Mouse (Mus musculus): ENCODE data around the gene Vangl1. TPM values are rescaled to one million over a fixed set of nuclear protein-coding genes. Genes with fewer than 3 reads are reported as not detected.
"Not testable (repeated sequence)": the region's sequence is repeated elsewhere in the genome, so short reads cannot be mapped to it uniquely, and the experiment has no call there.

Vangl1 gene
- polyA plus RNA-seq, 1 experiment from 2014 or later = 19.2 TPM

DNA sequence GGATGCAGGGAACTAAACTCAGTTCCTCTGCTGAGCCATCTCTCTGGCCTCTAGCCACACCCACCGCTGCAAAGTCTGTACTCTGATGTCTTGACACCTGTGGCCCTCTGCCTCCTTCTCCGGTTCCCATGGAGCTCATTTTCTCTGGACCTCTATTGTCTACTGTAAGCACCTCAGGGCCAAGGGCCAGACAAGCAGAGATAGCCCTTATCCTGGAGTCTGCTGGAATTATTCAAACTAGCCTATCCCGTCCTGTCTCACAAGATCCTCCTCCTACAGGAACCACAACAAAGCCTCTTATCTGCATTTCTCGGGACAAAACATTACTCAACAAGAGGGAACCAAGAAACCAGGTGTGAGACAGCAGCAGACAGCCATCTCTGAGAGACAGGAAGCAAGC lies 9.8 kb upstream of the Vangl1 start:
- no peak for ATAC-seq (ENCODE audit: insufficient number of reproducible peaks, low FRiP score, low TSS enrichment, low read depth)
- Histone ChIP-seq H3K4me3 (replicated peaks) (no peak overlapping the region), H3K4me2 (replicated peaks) (no peak overlapping the region), H3K27ac (replicated peaks) (no peak overlapping the region), H3K4me1 (no peaks in the 10 kb centered on the region), H3K36me3 (no peaks in the 10 kb centered on the region), H3K9ac (no peak overlapping the region), H3K9me3 (replicated peaks) (no peaks in the 10 kb centered on the region), H3K27me3 (no peaks in the 10 kb centered on the region)
- WGBS = 55% methylated on average over 4 of the region's 4 CpGs

DNA sequence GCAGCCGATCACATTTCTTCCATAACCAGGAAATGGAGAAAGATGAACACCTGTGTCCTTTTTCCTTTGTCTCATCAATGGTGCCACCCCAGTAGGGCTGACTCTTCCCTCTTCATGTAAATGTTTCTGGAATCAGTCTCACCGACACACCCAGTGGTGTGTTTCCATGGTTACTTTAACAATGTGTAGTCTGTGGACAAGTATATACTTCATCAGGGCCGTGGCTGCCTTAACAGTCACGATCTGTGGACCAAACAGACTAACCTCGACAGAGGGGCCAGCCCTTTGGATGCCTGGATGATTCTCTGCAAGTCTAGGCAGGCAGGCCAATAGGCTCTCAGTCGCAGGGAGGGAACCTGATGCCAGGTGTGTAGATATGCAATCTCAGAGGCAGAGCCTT lies 8.4 kb upstream of the Vangl1 start:
- Histone ChIP-seq H3K4me3 (replicated peaks) (no peak overlapping the region), H3K9me3 (replicated peaks) (no peaks in the 10 kb centered on the region), H3K36me3 (no peaks in the 10 kb centered on the region), H3K9ac (no peak overlapping the region), H3K27ac (replicated peaks) (no peak overlapping the region), H3K4me2 (replicated peaks) (no peak overlapping the region), H3K27me3 (no peaks in the 10 kb centered on the region), H3K4me1 (no peaks in the 10 kb centered on the region)
- ATAC-seq (ENCODE audit: insufficient number of reproducible peaks, low FRiP score, low TSS enrichment, low read depth) = no peak
- WGBS = 54% methylated on average over 6 of the region's 6 CpGs

DNA sequence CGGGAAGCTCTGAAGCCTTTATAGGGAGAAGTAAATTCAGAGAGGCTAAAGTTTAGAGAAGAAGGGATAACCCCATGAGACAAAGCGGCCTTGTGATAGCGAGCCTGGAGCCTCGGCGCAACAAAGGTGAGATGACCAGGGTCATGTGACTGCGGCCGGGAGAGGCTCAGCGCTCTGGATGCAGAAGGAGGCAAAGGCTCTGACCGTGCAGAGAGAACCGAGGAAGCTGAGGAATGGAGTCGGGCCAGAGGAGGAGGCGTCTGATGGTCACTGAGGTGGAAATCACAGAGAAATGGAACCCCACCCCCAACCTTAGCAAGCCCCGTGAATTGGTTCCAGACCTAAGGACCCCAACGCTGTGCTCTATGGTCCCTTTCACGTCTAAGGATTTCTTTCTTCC lies 7.8 kb upstream of the Vangl1 start:
- 87% methylated on average over 15 of the region's 15 CpGs for WGBS
- no peak overlapping the region for H3K4me2 ChIP-seq (replicated peaks)
- no peak for ATAC-seq (ENCODE audit: insufficient number of reproducible peaks, low FRiP score, low TSS enrichment, low read depth)
- H3K4me3 ChIP-seq (replicated peaks) = no peak overlapping the region
- H3K36me3 ChIP-seq = no peaks in the 10 kb centered on the region
- H3K27ac ChIP-seq (replicated peaks) = no peak overlapping the region
- no peaks in the 10 kb centered on the region for H3K27me3 ChIP-seq
- no peak overlapping the region for H3K9ac ChIP-seq
- H3K9me3 ChIP-seq (replicated peaks) = no peaks in the 10 kb centered on the region
- H3K4me1 ChIP-seq = no peaks in the 10 kb centered on the region

DNA sequence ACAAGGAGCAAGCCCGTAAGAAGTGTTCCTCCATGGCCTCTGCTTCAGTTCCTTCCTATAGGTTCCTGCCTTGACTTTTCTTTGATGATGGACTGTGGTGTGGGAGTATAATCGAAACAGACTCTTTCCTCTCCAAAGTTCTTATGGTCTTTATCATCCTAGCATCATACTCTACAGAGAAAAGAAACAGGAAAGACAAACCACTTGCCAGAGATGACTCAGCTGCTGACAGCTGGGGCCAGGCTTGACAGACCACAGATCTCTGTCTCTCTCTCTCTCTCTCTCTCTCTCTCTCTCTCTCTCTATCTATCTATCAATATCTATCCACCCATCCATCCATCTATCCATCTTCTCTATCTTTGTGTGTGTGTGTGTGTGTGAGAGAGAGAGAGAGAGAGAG lies 6.8 kb upstream of the Vangl1 start:
- Histone ChIP-seq H3K4me2 (replicated peaks) (no peak overlapping the region), H3K9ac (no peak overlapping the region), H3K4me1 (no peaks in the 10 kb centered on the region), H3K27me3 (no peaks in the 10 kb centered on the region), H3K27ac (replicated peaks) (no peak overlapping the region), H3K4me3 (replicated peaks) (no peak overlapping the region), H3K9me3 (replicated peaks) (no peaks in the 10 kb centered on the region), H3K36me3 (no peaks in the 10 kb centered on the region)
- WGBS = 86% methylated on average over 2 of the region's 2 CpGs
- ATAC-seq (ENCODE audit: insufficient number of reproducible peaks, low FRiP score, low TSS enrichment, low read depth) = no peak

DNA sequence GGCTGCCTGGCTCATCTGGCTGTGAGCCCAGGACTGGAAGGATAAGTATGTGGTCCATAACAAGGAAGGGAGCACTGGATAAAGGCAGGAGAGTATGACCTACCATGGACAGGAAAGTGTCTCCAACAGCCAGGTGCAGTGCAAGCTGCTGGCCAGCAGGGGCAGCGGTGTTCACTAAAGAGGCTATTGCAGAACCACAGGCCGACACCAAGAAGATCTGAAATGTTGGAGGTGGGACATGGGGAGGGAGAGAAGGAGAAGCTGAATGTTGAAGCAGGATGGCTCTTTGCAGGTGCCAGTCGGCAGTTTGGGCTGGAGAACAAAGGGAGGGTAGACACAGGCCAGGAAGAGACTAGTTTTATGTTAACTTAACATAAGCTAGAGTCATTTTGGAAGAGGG lies 6.3 kb upstream of the Vangl1 start:
- Histone ChIP-seq H3K4me1 (no peaks in the 10 kb centered on the region; the same call in 1 of the 2 replicates), H3K9ac (no peak overlapping the region), H3K4me3 (replicated peaks) (no peak overlapping the region), H3K36me3 (no peaks in the 10 kb centered on the region), H3K27me3 (no peaks in the 10 kb centered on the region), H3K27ac (replicated peaks) (no peak overlapping the region), H3K9me3 (replicated peaks) (no peaks in the 10 kb centered on the region), H3K4me2 (replicated peaks) (no peak overlapping the region)
- no peak for ATAC-seq (ENCODE audit: insufficient number of reproducible peaks, low FRiP score, low TSS enrichment, low read depth)
- 65% methylated on average over 3 of the region's 3 CpGs for WGBS

DNA sequence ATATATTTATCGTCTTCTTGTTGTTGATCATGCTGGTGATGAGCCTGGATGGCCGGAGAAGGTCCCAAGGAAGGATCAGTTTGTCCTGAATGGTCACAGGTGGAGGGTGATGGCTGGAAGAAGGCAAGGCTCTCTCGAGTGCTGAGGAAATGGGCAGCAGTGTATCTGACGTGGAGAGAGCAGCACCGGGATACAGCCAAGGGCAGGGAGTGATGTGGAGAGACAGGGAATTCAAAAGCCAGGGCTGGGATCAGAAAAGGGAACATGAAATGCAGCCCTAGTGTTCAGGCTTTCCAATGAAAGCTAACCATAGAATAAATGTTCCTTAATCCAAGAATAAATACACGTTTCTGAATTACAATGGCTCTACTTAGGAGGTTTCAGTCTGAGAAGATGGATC lies 4.4 kb upstream of the Vangl1 start:
- peaks cover 10% of the 10 kb centered on the region for H3K4me1 ChIP-seq
- no peaks in the 10 kb centered on the region for H3K9me3 ChIP-seq (replicated peaks)
- H3K27me3 ChIP-seq = no peaks in the 10 kb centered on the region
- no peak overlapping the region for H3K4me3 ChIP-seq (replicated peaks)
- no peak overlapping the region for H3K27ac ChIP-seq (replicated peaks)
- no peak overlapping the region for H3K9ac ChIP-seq
- ATAC-seq (ENCODE audit: insufficient number of reproducible peaks, low FRiP score, low TSS enrichment, low read depth) = no peak
- WGBS = 77% methylated on average over 6 of the region's 6 CpGs
- no peak overlapping the region for H3K4me2 ChIP-seq (replicated peaks)
- H3K36me3 ChIP-seq = no peaks in the 10 kb centered on the region

DNA sequence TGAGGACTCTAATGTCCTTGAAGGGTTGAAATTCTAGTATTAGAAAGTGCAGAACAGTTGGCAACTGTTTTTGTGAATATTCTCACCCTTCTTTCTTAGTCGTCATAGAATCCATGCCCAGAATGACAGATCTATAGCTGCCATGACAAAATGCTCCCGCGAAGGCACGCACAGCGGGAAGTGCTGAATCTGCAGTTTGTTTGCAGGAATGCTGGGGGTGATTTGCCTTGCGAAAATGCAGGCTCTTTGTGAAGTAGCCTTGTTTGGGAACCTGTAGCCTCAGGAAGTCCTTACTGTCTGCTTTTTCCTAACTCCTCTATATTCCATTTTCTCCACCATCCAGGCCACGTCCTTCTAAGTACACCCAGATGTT lies 951 bp upstream of the Vangl1 start:
- ATAC-seq (ENCODE audit: insufficient number of reproducible peaks, low FRiP score, low TSS enrichment, low read depth) = no peak
- peak overlapping the region; percentile 66 for H3K4me3 ChIP-seq (replicated peaks)
- peaks cover 17% of the 10 kb centered on the region for H3K4me1 ChIP-seq
- H3K9me3 ChIP-seq (replicated peaks) = no peaks in the 10 kb centered on the region
- 0 out of 2 replicates have a peak overlapping the region, but pooled peaks have one; percentile 11 for H3K27ac ChIP-seq (replicated peaks)
- peak overlapping the region; percentile 87 for H3K4me2 ChIP-seq (replicated peaks)
- no peaks in the 10 kb centered on the region for H3K27me3 ChIP-seq
- 7% methylated on average over 7 of the region's 7 CpGs for WGBS
- no peaks in the 10 kb centered on the region for H3K36me3 ChIP-seq
- H3K9ac ChIP-seq = no peak overlapping the region

DNA sequence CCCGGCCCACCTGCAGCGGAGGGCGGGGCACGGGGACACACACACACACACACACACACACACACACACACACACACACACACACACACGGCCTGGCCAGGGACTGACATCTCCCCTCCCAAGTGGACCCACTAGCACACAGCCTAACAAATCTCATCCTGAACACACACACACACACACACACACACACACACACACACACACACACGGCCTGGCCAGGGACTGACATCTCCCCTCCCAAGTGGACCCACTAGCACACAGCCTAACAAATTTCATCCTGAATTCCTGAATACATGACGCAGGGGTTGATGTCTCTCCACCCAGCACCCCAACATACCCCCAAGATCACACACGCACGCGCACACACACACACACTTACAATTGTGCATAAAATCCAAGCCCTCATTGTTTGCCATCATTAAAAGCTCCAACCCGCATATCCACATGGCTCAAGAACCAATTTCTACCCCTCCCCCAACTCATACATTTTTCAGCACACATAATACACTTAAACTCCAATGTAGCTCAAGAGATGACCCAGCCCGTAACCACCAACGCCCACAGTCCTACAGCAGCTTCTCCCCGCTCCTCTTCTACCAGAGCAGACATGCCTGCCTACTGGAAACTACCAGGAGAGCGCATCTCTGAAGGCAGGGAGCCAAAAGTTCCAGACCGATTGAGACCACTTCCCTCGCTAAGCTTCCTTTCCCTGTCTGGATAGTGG lies 403 bp upstream of the Vangl1 start:
- Histone ChIP-seq H3K4me2 (replicated peaks) (peak overlapping the region; percentile 87), H3K27ac (replicated peaks) (peak overlapping the region; percentile 86; the same call in 1 of the 2 replicates), H3K4me1 (peaks cover 19% of the 10 kb centered on the region), H3K9ac (peak overlapping the region; percentile 68; the same call in 1 of the 2 replicates), H3K4me3 (replicated peaks) (peak overlapping the region; percentile 66)
- WGBS = 8% methylated on average over 13 of the region's 17 CpGs
- not testable (repeated sequence) for H3K36me3 ChIP-seq; ATAC-seq (ENCODE audit: insufficient number of reproducible peaks, low FRiP score, low TSS enrichment, low read depth); H3K27me3 ChIP-seq; H3K9me3 ChIP-seq (replicated peaks)

DNA sequence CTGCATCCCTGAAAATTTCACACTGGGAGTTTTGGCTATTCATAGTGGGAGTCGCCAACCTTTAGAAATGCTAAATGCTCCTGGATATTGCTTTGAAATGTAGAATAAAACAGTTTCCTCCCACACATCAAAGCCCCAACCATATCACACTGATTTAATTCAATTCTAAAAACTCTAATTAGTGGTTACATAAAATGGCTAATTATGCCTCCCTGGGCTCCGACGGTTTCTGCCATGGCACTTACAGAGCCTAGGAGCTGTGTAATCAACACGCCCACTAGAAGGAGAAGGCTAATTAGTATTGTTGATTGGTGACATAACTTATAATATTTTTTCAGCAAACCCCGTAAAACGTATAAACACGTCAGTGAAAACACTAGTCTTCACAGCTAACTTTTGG lies 1.4 kb downstream of the Vangl1 start:
- no peak overlapping the region for H3K9ac ChIP-seq
- peak overlapping the region; percentile 66 for H3K4me3 ChIP-seq (replicated peaks)
- H3K27me3 ChIP-seq = 0 out of 2 replicates have a peak, but pooled peaks cover 2% of the 10 kb centered on the region
- no peak overlapping the region for H3K27ac ChIP-seq (replicated peaks)
- WGBS = 10% methylated on average over 7 of the region's 7 CpGs
- no peaks in the 10 kb centered on the region for H3K36me3 ChIP-seq
- peaks cover 31% of the 10 kb centered on the region for H3K4me1 ChIP-seq
- ATAC-seq (ENCODE audit: insufficient number of reproducible peaks, low FRiP score, low TSS enrichment, low read depth) = no peak
- H3K4me2 ChIP-seq (replicated peaks) = peak overlapping the region; percentile 87
- no peaks in the 10 kb centered on the region for H3K9me3 ChIP-seq (replicated peaks)

DNA sequence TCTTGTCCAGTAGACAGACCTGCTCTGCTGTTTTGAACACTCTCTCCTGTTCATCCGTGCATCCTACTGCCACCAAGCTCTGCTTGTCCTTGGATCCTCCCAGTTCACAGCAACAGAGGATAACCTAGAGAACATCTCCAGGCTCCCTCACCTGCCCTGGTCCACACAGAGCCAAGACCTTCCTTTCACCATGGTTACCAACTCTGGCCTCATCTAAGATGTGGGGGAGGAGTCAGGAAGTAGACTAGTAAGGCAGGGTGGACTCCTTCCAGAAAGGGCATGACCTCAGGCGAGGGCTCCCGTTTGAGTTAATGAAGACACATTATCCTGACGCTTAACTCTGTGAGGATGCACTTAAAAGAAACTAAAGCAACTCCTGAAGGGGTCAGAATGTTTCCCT lies 4.5 kb downstream of the Vangl1 start:
- 0 out of 2 replicates have a peak, but pooled peaks cover 2% of the 10 kb centered on the region for H3K27me3 ChIP-seq
- no peak for ATAC-seq (ENCODE audit: insufficient number of reproducible peaks, low FRiP score, low TSS enrichment, low read depth)
- no peak overlapping the region for H3K4me3 ChIP-seq (replicated peaks)
- no peaks in the 10 kb centered on the region for H3K9me3 ChIP-seq (replicated peaks)
- no peak overlapping the region for H3K4me2 ChIP-seq (replicated peaks)
- H3K27ac ChIP-seq (replicated peaks) = no peak overlapping the region
- no peak overlapping the region for H3K9ac ChIP-seq
- H3K36me3 ChIP-seq = 0 out of 2 replicates have a peak, but pooled peaks cover 10% of the 10 kb centered on the region
- 42% methylated on average over 4 of the region's 4 CpGs for WGBS
- H3K4me1 ChIP-seq = peaks cover 40% of the 10 kb centered on the region

DNA sequence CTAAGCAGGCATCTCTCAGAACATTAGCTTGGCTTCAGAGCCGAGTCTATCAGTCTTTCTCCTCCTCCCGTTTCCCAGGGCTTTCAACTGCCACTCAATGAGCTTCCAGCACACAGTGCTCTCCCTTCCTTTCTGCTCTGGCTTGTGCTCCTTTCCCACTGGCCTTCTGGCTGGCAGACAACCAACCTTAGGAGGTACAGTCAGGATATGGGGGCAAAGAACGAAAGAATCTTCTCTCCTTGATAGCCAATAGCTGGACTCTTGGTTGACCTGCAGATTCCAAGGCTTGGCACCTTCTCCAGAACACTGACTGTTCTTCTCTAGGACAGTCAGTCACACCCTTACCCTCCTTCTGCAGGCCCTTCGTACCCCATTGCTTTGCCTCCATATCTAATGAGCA lies 5.3 kb downstream of the Vangl1 start:
- 66% methylated on average over 4 of the region's 4 CpGs for WGBS
- Histone ChIP-seq H3K4me2 (replicated peaks) (no peak overlapping the region), H3K4me3 (replicated peaks) (no peak overlapping the region), H3K9me3 (replicated peaks) (no peaks in the 10 kb centered on the region), H3K4me1 (peaks cover 45% of the 10 kb centered on the region), H3K36me3 (0 out of 2 replicates have a peak, but pooled peaks cover 10% of the 10 kb centered on the region), H3K27ac (replicated peaks) (no peak overlapping the region), H3K9ac (no peak overlapping the region), H3K27me3 (0 out of 2 replicates have a peak, but pooled peaks cover 2% of the 10 kb centered on the region)
- no peak for ATAC-seq (ENCODE audit: insufficient number of reproducible peaks, low FRiP score, low TSS enrichment, low read depth)

DNA sequence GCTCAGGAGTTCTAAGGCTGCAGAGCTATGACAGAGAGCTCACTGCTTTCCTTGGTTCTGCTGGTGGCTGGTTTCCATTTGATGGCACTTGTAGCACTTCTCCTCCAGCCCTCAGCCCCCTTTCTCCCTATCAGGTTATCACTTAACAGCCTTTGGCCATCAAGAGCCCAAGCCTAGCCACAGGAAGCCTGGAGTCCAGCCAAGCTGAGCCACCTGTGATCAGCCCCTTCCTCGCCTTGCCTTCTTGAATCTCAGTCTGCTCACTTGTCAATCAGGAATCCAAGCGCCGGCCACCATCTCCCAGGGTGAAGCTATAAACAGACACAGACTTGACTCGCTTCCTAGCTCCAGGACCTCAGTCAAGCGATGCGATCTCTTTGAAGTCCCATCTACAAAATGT lies 6.0 kb downstream of the Vangl1 start:
- H3K9ac ChIP-seq = no peak overlapping the region
- H3K36me3 ChIP-seq = 0 out of 2 replicates have a peak, but pooled peaks cover 10% of the 10 kb centered on the region
- 54% methylated on average over 6 of the region's 6 CpGs for WGBS
- no peak overlapping the region for H3K4me3 ChIP-seq (replicated peaks)
- H3K27ac ChIP-seq (replicated peaks) = no peak overlapping the region
- no peaks in the 10 kb centered on the region for H3K9me3 ChIP-seq (replicated peaks)
- ATAC-seq (ENCODE audit: insufficient number of reproducible peaks, low FRiP score, low TSS enrichment, low read depth) = no peak
- 0 out of 2 replicates have a peak, but pooled peaks cover 2% of the 10 kb centered on the region for H3K27me3 ChIP-seq
- peaks cover 51% of the 10 kb centered on the region for H3K4me1 ChIP-seq
- H3K4me2 ChIP-seq (replicated peaks) = no peak overlapping the region
